Mouse (Mus musculus): Measurements from ENCODE around the gene Zcchc18. TPM values are rescaled to one million over a fixed set of nuclear protein-coding genes. Genes with fewer than 3 reads are reported as not detected.
"Not testable (repeated sequence)": the region's sequence is repeated elsewhere in the genome, so short reads cannot be mapped to it uniquely, and the experiment has no call there.

Zcchc18 gene
- 94.4 and 99.1 TPM in 2 replicates for polyA plus RNA-seq (2014; fragmentation: Nextera tagmentation; extraction: Ambion mirVana)

- peaks cover 2% of the 10 kb centered on the region; the same call in 1 of the 2 replicates for H3K27me3 ChIP-seq (ENCODE audit: control insufficient read depth, insufficient read depth, low read length)
Measured at GRCm38 (mm10) chrX:136992978-136993547, at the start of gene Zcchc18. Gene Zcchc18, plus strand, starts transcription at chrX:136993155.

GRCm38 (mm10) chrX:136957583-136958279 lies 35.2 kb upstream of the Zcchc18 start:
- H3K9me3 ChIP-seq (ENCODE audit: control insufficient read depth, low read length); H3K36me3 ChIP-seq (ENCODE audit: control insufficient read depth, insufficient read depth, low read length); H3K27me3 ChIP-seq (ENCODE audit: control insufficient read depth, insufficient read depth, low read length); H3K4me1 ChIP-seq (replicated peaks; ENCODE audit: control insufficient read depth, insufficient read depth, low read length); H3K9ac ChIP-seq (ENCODE audit: low read length); H3K27ac ChIP-seq (ENCODE audit: low read depth, low read length): not testable (repeated sequence)
- DNase-seq (ENCODE audit: low spot score) (peak; percentile 63), ATAC-seq (replicated peaks; ENCODE audit: low FRiP score) (peak; percentile 100)
- WGBS: 30% methylated on average over 13 of the region's 13 CpGs
- Histone ChIP-seq H3K4me2 (ENCODE audit: low read depth, low read length, severe bottlenecking) (peak overlapping the region; percentile 41; the same call in 1 of the 2 replicates), H3K4me3 (ENCODE audit: low read depth, low read length) (peak overlapping the region; percentile 25)

More at GRCm38 (mm10) chrX:136992978-136993547, at the start of gene Zcchc18:
- Histone ChIP-seq H3K36me3 (ENCODE audit: control insufficient read depth, insufficient read depth, low read length) (no peaks in the 10 kb centered on the region), H3K4me1 (replicated peaks; ENCODE audit: control insufficient read depth, insufficient read depth, low read length) (no peaks in the 10 kb centered on the region), H3K9me3 (ENCODE audit: control insufficient read depth, low read length) (no peaks in the 10 kb centered on the region), H3K27ac (ENCODE audit: low read depth, low read length) (peak within 1 kb of the TSS; percentile 59), H3K9ac (ENCODE audit: low read length) (peak within 1 kb of the TSS; percentile 57), H3K4me2 (ENCODE audit: low read depth, low read length, severe bottlenecking) (peak within 1 kb of the TSS; percentile 57), H3K4me3 (ENCODE audit: low read depth, low read length) (peak within 1 kb of the TSS; percentile 33)
- WGBS: 17% methylated on average over 26 of the region's 26 CpGs
- DNase-seq (ENCODE audit: low spot score) (peak; percentile 91), ATAC-seq (replicated peaks; ENCODE audit: low FRiP score) (peak; percentile 99)

DNA sequence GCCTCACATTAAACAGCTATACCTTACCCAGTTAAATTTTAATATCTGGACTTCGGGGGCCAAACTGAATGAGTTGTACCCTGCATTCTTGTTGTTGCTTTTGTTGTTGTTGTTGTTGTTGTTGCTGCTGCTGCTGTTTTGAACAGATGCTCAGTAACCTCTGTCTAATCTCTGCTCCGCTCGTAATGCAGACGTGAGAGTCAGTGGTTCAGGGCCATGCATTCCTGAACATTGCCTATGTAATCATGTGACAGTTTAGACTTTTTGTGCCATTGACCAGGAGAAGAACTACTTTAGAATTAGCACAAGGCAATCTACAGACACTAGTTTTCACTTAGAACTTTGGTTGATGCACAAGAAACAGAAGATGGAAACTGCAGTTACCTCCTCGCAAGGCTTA lies 34.7 kb upstream of the Zcchc18 start:
- DNase-seq (ENCODE audit: low spot score); H3K36me3 ChIP-seq (ENCODE audit: control insufficient read depth, insufficient read depth, low read length); H3K27me3 ChIP-seq (ENCODE audit: control insufficient read depth, insufficient read depth, low read length); H3K27ac ChIP-seq (ENCODE audit: low read depth, low read length); H3K9me3 ChIP-seq (ENCODE audit: control insufficient read depth, low read length); H3K4me3 ChIP-seq (ENCODE audit: low read depth, low read length); H3K9ac ChIP-seq (ENCODE audit: low read length); H3K4me1 ChIP-seq (replicated peaks; ENCODE audit: control insufficient read depth, insufficient read depth, low read length): not testable (repeated sequence)
- peak overlapping the region; percentile 33; the same call in 1 of the 2 replicates for H3K4me2 ChIP-seq (ENCODE audit: low read depth, low read length, severe bottlenecking)
- ATAC-seq (replicated peaks; ENCODE audit: low FRiP score): 0 out of 2 replicates have a peak, but pooled peaks have one; percentile 10
- WGBS: 64% methylated on average over 5 of the region's 5 CpGs

GRCm38 (mm10) chrX:136959688-136960087 lies 33.3 kb upstream of the Zcchc18 start:
- H3K36me3 ChIP-seq (ENCODE audit: control insufficient read depth, insufficient read depth, low read length): no peaks in the 10 kb centered on the region
- no peak overlapping the region for H3K4me3 ChIP-seq (ENCODE audit: low read depth, low read length)
- H3K27ac ChIP-seq (ENCODE audit: low read depth, low read length): no peak overlapping the region
- WGBS: 24% methylated on average over 2 of the region's 2 CpGs
- 0 out of 2 replicates have a peak, but pooled peaks have one; percentile 18 for ATAC-seq (replicated peaks; ENCODE audit: low FRiP score)
- DNase-seq (ENCODE audit: low spot score): no peak
- H3K4me1 ChIP-seq (replicated peaks; ENCODE audit: control insufficient read depth, insufficient read depth, low read length): no peaks in the 10 kb centered on the region
- H3K9me3 ChIP-seq (ENCODE audit: control insufficient read depth, low read length): no peaks in the 10 kb centered on the region
- no peak overlapping the region for H3K4me2 ChIP-seq (ENCODE audit: low read depth, low read length, severe bottlenecking)
- H3K27me3 ChIP-seq (ENCODE audit: control insufficient read depth, insufficient read depth, low read length): no peaks in the 10 kb centered on the region
- H3K9ac ChIP-seq (ENCODE audit: low read length): no peak overlapping the region

DNA sequence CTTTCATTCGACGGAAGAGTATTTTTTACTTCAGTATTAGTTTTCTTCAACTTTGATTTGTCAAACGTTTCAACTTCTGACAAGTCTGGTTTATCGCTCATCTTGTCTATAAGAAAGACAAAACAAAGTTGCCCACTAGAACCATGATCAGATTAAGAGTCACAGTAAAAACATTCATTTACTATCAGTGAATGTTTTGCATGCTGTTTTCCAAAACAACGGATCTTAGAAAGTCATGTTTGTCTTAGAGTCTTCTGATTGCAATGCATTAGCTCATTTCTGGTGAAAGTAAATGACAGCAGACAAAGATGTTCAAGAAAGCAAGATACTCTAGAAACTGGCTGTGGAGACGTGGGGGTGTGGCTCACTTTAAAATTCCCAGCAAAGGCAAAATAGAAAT lies 17.6 kb upstream of the Zcchc18 start, which contains the start of gene Tmsb15b2:
Tmsb15b2 (minus strand) TSS at position 101 of the 400 bp plus-strand sequence.
- ATAC-seq (replicated peaks; ENCODE audit: low FRiP score); H3K9ac ChIP-seq (ENCODE audit: low read length): not testable (repeated sequence)

DNA sequence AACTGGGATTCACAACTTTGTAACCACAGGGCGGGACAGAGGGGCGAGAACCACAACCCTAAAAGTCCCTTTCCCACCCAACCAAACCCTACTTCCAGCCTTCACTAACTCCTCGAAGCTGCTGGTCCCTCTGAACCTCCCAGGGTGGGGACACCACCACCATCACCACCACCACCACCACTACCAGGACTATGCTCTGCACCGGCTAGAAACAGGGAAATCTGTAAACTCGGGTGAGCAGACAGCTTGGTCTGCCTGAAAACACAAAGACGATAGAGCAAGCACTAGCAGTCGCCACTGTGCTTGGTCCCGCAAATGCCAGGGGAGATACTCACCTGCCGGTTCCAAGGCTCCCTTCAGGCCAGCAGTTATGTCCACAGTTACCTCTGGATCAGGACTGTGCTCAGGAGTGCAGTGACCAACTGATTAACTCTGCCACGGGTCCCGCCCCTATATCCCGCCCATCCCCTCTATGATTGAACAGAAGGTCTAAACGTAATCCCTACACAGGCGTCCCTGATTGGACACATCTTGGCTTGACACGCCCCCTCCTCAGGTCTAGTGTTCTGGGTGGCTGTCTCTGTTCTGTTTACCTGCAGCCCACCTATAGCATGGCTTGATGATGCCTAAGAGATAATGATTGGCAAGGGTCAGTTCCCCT lies 16.4 kb upstream of the Zcchc18 start, which contains the start of the genes Tmsb15l and Tmsb15b1:
Tmsb15l (minus strand) TSS at position 446 of the 661 bp plus-strand sequence.
Tmsb15b1 (minus strand) TSS at position 451 of the 661 bp plus-strand sequence.
- peak within 1 kb of the TSS; percentile 46 for H3K4me2 ChIP-seq (ENCODE audit: low read depth, low read length, severe bottlenecking)
- ATAC-seq (replicated peaks; ENCODE audit: low FRiP score) (peak; percentile 100), DNase-seq (ENCODE audit: low spot score) (peak; percentile 76)
- no peak within 1 kb of the TSS for H3K27ac ChIP-seq (ENCODE audit: low read depth, low read length)
- no peak within 1 kb of the TSS for H3K9ac ChIP-seq (ENCODE audit: low read length)
- H3K4me1 ChIP-seq (replicated peaks; ENCODE audit: control insufficient read depth, insufficient read depth, low read length): no peaks in the 10 kb centered on the region
- H3K4me3 ChIP-seq (ENCODE audit: low read depth, low read length): peak within 1 kb of the TSS; percentile 29
- 25% methylated on average over 15 of the region's 15 CpGs for WGBS
- H3K27me3 ChIP-seq (ENCODE audit: control insufficient read depth, insufficient read depth, low read length): no peaks in the 10 kb centered on the region
- no peaks in the 10 kb centered on the region for H3K9me3 ChIP-seq (ENCODE audit: control insufficient read depth, low read length)
- H3K36me3 ChIP-seq (ENCODE audit: control insufficient read depth, insufficient read depth, low read length): no peaks in the 10 kb centered on the region

More for the DNA sequence above, 17.6 kb upstream of the Zcchc18 start, which contains the start of gene Tmsb15b2:
- H3K4me1 ChIP-seq (replicated peaks; ENCODE audit: control insufficient read depth, insufficient read depth, low read length); H3K36me3 ChIP-seq (ENCODE audit: control insufficient read depth, insufficient read depth, low read length); H3K27me3 ChIP-seq (ENCODE audit: control insufficient read depth, insufficient read depth, low read length); DNase-seq (ENCODE audit: low spot score); H3K27ac ChIP-seq (ENCODE audit: low read depth, low read length); H3K9me3 ChIP-seq (ENCODE audit: control insufficient read depth, low read length): not testable (repeated sequence)
- Histone ChIP-seq H3K4me2 (ENCODE audit: low read depth, low read length, severe bottlenecking) (peak within 1 kb of the TSS; percentile 46), H3K4me3 (ENCODE audit: low read depth, low read length) (peak within 1 kb of the TSS; percentile 29)
- 87% methylated on average over 6 of the region's 6 CpGs for WGBS

GRCm38 (mm10) chrX:136978616-136979015 lies 14.3 kb upstream of the Zcchc18 start:
- Histone ChIP-seq H3K27ac (ENCODE audit: low read depth, low read length) (no peak overlapping the region), H3K36me3 (ENCODE audit: control insufficient read depth, insufficient read depth, low read length) (no peaks in the 10 kb centered on the region), H3K9me3 (ENCODE audit: control insufficient read depth, low read length) (no peaks in the 10 kb centered on the region), H3K4me3 (ENCODE audit: low read depth, low read length) (no peak overlapping the region), H3K9ac (ENCODE audit: low read length) (no peak overlapping the region), H3K27me3 (ENCODE audit: control insufficient read depth, insufficient read depth, low read length) (no peaks in the 10 kb centered on the region), H3K4me1 (replicated peaks; ENCODE audit: control insufficient read depth, insufficient read depth, low read length) (no peaks in the 10 kb centered on the region), H3K4me2 (ENCODE audit: low read depth, low read length, severe bottlenecking) (no peak overlapping the region)
- ATAC-seq (replicated peaks; ENCODE audit: low FRiP score): no peak
- no peak for DNase-seq (ENCODE audit: low spot score)

- H3K27me3 ChIP-seq (ENCODE audit: control insufficient read depth, insufficient read depth, low read length): no peaks in the 10 kb centered on the region
- DNase-seq (ENCODE audit: low spot score) (no peak), ATAC-seq (replicated peaks; ENCODE audit: low FRiP score) (no peak)
- no peak overlapping the region for H3K4me3 ChIP-seq (ENCODE audit: low read depth, low read length)
- H3K9ac ChIP-seq (ENCODE audit: low read length): no peak overlapping the region
- H3K9me3 ChIP-seq (ENCODE audit: control insufficient read depth, low read length): no peaks in the 10 kb centered on the region
- H3K4me2 ChIP-seq (ENCODE audit: low read depth, low read length, severe bottlenecking): no peak overlapping the region
- H3K4me1 ChIP-seq (replicated peaks; ENCODE audit: control insufficient read depth, insufficient read depth, low read length): no peaks in the 10 kb centered on the region
- H3K36me3 ChIP-seq (ENCODE audit: control insufficient read depth, insufficient read depth, low read length): no peaks in the 10 kb centered on the region
- H3K27ac ChIP-seq (ENCODE audit: low read depth, low read length): no peak overlapping the region
Measured at GRCm38 (mm10) chrX:136986039-136986438, 6.9 kb upstream of the Zcchc18 start.

Data from forebrain, embryonic 11.5 days (tissue).